Mouse (Mus musculus) liver, adult 2 months (tissue): ENCODE data around the gene 1700016C15Rik.

Source experiments
- CTCF ChIP-seq: fragments of 200-500 bp; IDR thresholded peaks from 2 replicates; pipeline ENCODE4 v1.5.1; 2011; ENCODE audit warnings: low read depth, low read length, control low read depth
- POLR2A ChIP-seq: fragments of 200-500 bp; IDR thresholded peaks from 2 replicates; pipeline ENCODE4 v1.6.1; 2011; ENCODE audit warnings: low read length, control low read depth; ENCODE audit not compliant: insufficient read depth; ENCODE audit errors: extremely low read depth

DNA sequence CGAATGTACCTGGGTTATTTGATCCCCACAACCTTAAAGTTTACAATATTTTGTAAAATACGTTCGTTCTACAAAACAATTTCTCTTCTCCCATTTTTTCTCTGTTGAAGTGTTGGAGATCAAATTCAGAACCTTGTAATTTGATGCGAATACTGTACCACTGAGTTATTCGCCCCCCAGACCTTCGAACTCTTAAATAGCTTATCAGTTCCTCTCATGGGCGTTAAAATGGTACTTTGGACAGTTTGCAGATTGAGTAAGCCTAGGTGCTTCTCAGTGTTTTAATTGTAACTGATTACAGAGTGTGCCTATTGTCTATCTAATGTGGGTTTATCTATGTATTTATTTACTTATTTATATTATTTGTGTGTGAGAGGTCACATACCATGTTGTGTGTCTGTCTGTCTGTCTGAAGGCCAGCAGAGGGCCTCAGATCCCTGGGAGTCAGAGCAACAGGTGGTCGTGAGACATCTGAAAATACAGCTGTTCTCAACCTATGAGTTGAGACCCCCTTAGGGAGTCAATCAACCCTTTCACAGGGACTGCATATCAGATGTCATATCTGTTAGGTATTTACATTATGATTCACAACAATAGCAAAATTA is 67.6 kb downstream of the 1700016C15Rik start:
- peak; percentile 26; the same call in 1 of the 2 replicates for TF ChIP-seq CTCF
- TF ChIP-seq POLR2A, result no peak
